Mouse (Mus musculus) intestine, postnatal 0 days (tissue): Measurements from ENCODE around the gene Scel. TPM values are rescaled to one million over a fixed set of nuclear protein-coding genes. Genes with fewer than 3 reads are reported as not detected.
"Not testable (repeated sequence)": the region's sequence is repeated elsewhere in the genome, so short reads cannot be mapped to it uniquely, and the experiment has no call there.

Experiments used
- ATAC-seq: fragments of 200-750 bp; cut with Nextera tagmentation; 2 replicates; pipeline ENCODE4 v1.8.0; 2017; ENCODE audit warnings: mild to moderate bottlenecking, moderate TSS enrichment, moderate library complexity
- H3K27ac ChIP-seq: fragments of 300-500 bp; sonication (generic); 2 replicates; pipeline ENCODE4 v1.5.1; 2014; ENCODE audit warnings: mild to moderate bottlenecking, low read depth, low read length, moderate library complexity
- H3K27me3 ChIP-seq: fragments of 300-500 bp; sonication (generic); replicated peaks from 2 replicates; pipeline ENCODE4 v1.6.1; 2014; ENCODE audit warnings: low read length, mixed read lengths; ENCODE audit not compliant: control insufficient read depth, insufficient read depth
- H3K36me3 ChIP-seq: fragments of 300-500 bp; sonication (generic); 2 replicates; pipeline ENCODE4 v1.6.1; 2014; ENCODE audit warnings: mild to moderate bottlenecking, moderate library complexity; ENCODE audit not compliant: control insufficient read depth, insufficient read depth
- H3K4me1 ChIP-seq: fragments of 300-500 bp; sonication (generic); replicated peaks from 2 replicates; pipeline ENCODE4 v1.6.1; 2014; ENCODE audit warnings: antibody characterized with exemption, low read length, mixed read lengths; ENCODE audit not compliant: control insufficient read depth, insufficient read depth
- H3K4me2 ChIP-seq: fragments of 300-500 bp; sonication (generic); replicated peaks from 2 replicates; pipeline ENCODE4 v1.6.1; 2014; ENCODE audit warnings: low read depth, mild to moderate bottlenecking, moderate library complexity
- H3K4me3 ChIP-seq: fragments of 300-500 bp; sonication (generic); 2 replicates; pipeline ENCODE4 v1.5.1; 2014; ENCODE audit warnings: low read depth, low read length
- H3K9ac ChIP-seq: fragments of 300-500 bp; sonication (generic); 2 replicates; pipeline ENCODE4 v1.6.1; 2014; ENCODE audit warnings: mild to moderate bottlenecking, low read depth, low read length
- H3K9me3 ChIP-seq: fragments of 300-500 bp; sonication (generic); 2 replicates; pipeline ENCODE4 v1.6.1; 2016; ENCODE audit warnings: mixed run types; ENCODE audit not compliant: control insufficient read depth
- CTCF ChIP-seq: sonication (generic); IDR thresholded peaks from 2 replicates; pipeline ENCODE4 v1.5.1; 2016; ENCODE audit warnings: low read depth, mild to moderate bottlenecking, control low read depth, antibody characterized with exemption, moderate library complexity
- WGBS: fragments of 180-500 bp; shearing (Covaris S2); extraction: QIAGEN DNeasy Blood & Tissue Kit; methylation state at CpG from one replicate; pipeline ENCODE4 v1.1.7; 2014; 5-methylcytosine and 5-hydroxymethylcytosine counted together
- polyA plus RNA-seq: library from polyadenylated mRNA; unstranded; fragments of >200 nt; fragmentation: Nextera tagmentation; extraction: Ambion mirVana; gene quantifications from 2 replicates; pipeline ENCODE4 v1.2.1, GENCODE M21; 2015

Scel gene
- polyA plus RNA-seq, 1 experiment from 2014 or later, result 0.48 TPM

DNA sequence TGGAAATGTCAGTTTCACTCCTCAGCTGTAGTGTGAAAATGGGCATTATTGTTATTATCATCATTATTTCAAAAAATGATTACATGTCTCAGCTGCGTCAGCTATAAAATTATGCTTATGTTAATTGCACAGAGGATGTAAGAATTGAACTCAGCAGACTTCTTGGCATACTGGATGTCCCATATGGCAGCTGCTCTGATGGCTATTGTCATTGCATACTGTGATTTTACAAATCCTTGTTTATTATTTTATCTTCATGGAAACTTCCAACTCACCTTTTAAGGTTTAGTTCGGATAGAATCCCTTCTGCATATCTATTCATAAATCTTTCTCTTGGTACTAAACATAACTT is 40.6 kb upstream of the Scel start:
- no peak overlapping the region for H3K9ac ChIP-seq
- no peaks in the 10 kb centered on the region for H3K27me3 ChIP-seq
- H3K27ac ChIP-seq, result no peak overlapping the region
- no peaks in the 10 kb centered on the region for H3K36me3 ChIP-seq
- no peak overlapping the region for H3K4me3 ChIP-seq
- H3K4me2 ChIP-seq, result no peak overlapping the region
- no peaks in the 10 kb centered on the region for H3K9me3 ChIP-seq
- no peak for TF ChIP-seq CTCF
- 76% methylated on average over 2 of the region's 2 CpGs for WGBS
- ATAC-seq, result no peak
- H3K4me1 ChIP-seq, result no peaks in the 10 kb centered on the region

DNA sequence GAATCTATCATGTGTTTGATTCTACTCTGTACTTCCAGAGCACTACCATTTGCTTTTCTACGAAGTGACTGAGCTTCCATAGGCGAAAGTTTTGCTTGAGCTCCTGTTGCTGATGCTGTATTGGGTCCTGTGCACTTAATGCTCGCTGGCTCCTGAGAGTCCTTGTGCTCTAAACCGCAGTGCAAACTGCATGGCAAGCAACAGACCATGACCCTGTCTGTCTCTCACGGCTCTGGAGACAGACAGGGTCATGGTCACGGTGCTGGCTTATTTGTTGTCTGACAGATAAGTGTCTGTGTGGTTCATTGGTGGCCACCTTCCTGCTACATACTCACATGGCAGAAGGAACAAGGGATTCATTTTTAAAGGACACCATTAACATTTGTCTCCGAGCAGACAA is 37.8 kb upstream of the Scel start:
- no peaks in the 10 kb centered on the region for H3K36me3 ChIP-seq
- H3K9me3 ChIP-seq, result no peaks in the 10 kb centered on the region
- H3K9ac ChIP-seq, result no peak overlapping the region
- H3K4me2 ChIP-seq, result no peak overlapping the region
- no peak overlapping the region for H3K27ac ChIP-seq
- no peak for ATAC-seq
- H3K4me3 ChIP-seq, result no peak overlapping the region
- WGBS, result 68% methylated on average over 7 of the region's 7 CpGs
- H3K27me3 ChIP-seq, result no peaks in the 10 kb centered on the region
- no peak for TF ChIP-seq CTCF
- H3K4me1 ChIP-seq, result no peaks in the 10 kb centered on the region

DNA sequence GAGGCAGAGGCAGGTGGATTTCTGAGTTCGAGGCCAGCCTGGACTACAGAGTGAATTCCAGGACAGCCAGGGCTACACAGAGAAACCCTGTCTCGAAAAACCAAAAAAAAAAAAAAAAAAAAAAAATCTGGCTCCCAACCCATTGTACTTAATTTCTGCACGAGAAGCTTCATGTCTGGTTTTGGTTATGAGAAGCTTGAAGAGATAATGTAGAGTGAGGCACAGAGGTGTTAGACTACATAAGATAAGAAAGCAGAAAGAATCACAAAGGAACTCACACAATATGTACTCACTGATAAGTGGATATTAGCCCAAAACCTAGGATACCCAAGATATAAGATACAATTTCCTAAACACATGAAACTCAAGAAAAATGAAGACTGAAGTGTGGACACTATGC is 36.9 kb upstream of the Scel start:
- not testable (repeated sequence) for H3K9me3 ChIP-seq, H3K4me3 ChIP-seq, H3K9ac ChIP-seq, H3K36me3 ChIP-seq, H3K4me1 ChIP-seq, H3K4me2 ChIP-seq, ATAC-seq, H3K27me3 ChIP-seq, H3K27ac ChIP-seq
- 84% methylated on average over 3 of the region's 3 CpGs for WGBS

DNA sequence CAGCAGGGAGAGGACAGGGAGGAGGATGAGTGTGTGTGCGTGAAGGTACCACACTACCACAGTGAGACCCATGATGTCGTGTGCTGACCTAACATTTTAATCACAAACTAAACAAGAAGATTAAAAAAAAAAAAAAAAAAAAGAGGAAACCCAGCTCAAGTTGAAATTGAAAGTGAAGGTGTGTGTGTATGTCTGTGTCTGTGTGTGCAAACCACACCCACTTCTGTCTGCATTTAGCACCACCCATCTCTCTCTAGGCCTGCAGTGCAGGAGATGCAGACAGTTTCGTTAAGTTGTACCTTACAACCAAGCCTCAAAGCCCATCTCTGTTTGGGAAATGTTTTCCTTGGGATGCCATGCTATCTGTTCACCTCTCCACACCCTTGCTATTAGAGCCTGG is 35.9 kb upstream of the Scel start:
- H3K4me2 ChIP-seq, result no peak overlapping the region
- no peak overlapping the region for H3K9ac ChIP-seq
- no peak overlapping the region for H3K4me3 ChIP-seq
- no peak for TF ChIP-seq CTCF
- no peaks in the 10 kb centered on the region for H3K4me1 ChIP-seq
- no peak overlapping the region for H3K27ac ChIP-seq
- H3K36me3 ChIP-seq, result no peaks in the 10 kb centered on the region
- no peak for ATAC-seq
- no peaks in the 10 kb centered on the region for H3K27me3 ChIP-seq
- H3K9me3 ChIP-seq, result no peaks in the 10 kb centered on the region
- WGBS, result 46% methylated on average over 3 of the region's 3 CpGs

DNA sequence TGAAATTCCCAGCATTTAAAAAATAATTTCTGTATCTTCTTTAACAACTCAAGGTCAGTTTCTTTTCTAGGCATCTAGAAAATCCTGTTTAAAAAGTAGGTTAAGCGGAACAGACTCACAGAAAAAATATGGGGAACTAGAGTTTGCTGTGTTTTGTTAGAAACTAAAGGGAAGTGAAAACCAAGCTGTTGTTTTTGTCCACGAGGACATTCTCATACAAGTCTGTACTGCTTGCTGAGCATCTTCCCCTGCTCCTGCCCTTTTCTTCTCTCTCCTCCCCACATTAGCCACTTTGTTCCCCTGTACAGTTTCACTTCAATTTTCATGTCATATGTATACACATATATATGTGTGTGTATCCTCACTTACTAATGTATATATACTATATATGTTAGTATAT is 35.2 kb upstream of the Scel start:
- Histone ChIP-seq H3K9ac (no peak overlapping the region), H3K4me3 (no peak overlapping the region), H3K4me1 (no peaks in the 10 kb centered on the region), H3K27ac (no peak overlapping the region), H3K27me3 (no peaks in the 10 kb centered on the region), H3K9me3 (no peaks in the 10 kb centered on the region), H3K36me3 (no peaks in the 10 kb centered on the region), H3K4me2 (no peak overlapping the region)
- 89% methylated on average over 2 of the region's 2 CpGs for WGBS
- ATAC-seq, result no peak
- no peak for TF ChIP-seq CTCF

DNA sequence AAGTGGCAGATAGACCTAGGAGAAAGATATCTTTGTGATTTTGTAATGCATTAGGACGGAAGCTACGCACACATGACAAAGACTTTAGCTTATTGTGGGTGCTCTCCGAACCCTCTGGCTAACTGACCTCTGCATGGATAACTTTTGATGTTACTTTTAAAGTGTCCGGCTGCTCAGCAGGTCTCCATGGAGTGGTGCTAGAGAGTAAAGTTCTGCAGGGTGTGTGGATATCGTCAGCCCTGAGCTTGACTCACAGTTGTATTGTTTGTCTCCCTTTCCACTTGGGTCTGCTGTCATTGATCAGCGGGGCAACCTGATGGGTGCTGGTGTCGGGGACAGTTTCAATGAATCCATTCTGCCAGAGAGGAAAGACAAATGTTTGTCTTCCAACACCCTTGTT is 33.7 kb upstream of the Scel start:
- peak; percentile 49 for TF ChIP-seq CTCF
- no peak overlapping the region for H3K27ac ChIP-seq
- H3K4me3 ChIP-seq, result no peak overlapping the region
- no peaks in the 10 kb centered on the region for H3K9me3 ChIP-seq
- no peak overlapping the region for H3K4me2 ChIP-seq
- ATAC-seq, result no peak
- H3K4me1 ChIP-seq, result no peaks in the 10 kb centered on the region
- H3K9ac ChIP-seq, result no peak overlapping the region
- H3K36me3 ChIP-seq, result no peaks in the 10 kb centered on the region
- H3K27me3 ChIP-seq, result no peaks in the 10 kb centered on the region
- 53% methylated on average over 7 of the region's 7 CpGs for WGBS

DNA sequence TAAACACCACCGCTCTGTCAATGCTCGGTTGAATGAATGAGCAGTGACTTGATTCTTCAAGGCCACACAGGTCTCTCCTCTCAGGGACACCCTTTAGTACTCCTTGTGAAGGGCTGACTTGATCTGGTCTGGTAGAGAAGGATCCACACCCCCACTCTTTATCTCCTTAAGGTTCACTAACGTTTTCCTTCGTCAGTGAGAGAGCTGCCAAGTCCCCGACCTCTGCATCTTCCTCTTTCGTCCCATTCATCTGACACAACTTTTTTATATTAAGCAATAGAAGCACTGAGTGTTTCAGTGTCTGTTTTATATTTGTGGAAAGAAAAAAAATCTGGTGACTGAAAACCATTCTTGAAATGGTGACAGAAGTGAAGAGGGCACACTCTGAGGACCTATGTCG is 31.6 kb upstream of the Scel start:
- Histone ChIP-seq H3K4me3 (no peak overlapping the region), H3K27ac (no peak overlapping the region), H3K4me1 (no peaks in the 10 kb centered on the region), H3K27me3 (no peaks in the 10 kb centered on the region), H3K4me2 (no peak overlapping the region), H3K9me3 (no peaks in the 10 kb centered on the region), H3K9ac (no peak overlapping the region), H3K36me3 (no peaks in the 10 kb centered on the region)
- ATAC-seq, result no peak
- TF ChIP-seq CTCF, result no peak
- WGBS, result 63% methylated on average over 7 of the region's 7 CpGs
